Mouse (Mus musculus) stomach, postnatal 0 days (tissue): ENCODE data around the gene C130074G19Rik.

ENCODE experiments used
- CTCF ChIP-seq: IDR thresholded peaks from 2 replicates; pipeline ENCODE4 v1.5.1; 2016; ENCODE audit warnings: antibody characterized with exemption, low read depth, mild to moderate bottlenecking, moderate library complexity
- EP300 ChIP-seq: optimal IDR thresholded peaks from 2 replicates; pipeline ENCODE3; 2016; ENCODE audit warnings: antibody characterized with exemption

DNA sequence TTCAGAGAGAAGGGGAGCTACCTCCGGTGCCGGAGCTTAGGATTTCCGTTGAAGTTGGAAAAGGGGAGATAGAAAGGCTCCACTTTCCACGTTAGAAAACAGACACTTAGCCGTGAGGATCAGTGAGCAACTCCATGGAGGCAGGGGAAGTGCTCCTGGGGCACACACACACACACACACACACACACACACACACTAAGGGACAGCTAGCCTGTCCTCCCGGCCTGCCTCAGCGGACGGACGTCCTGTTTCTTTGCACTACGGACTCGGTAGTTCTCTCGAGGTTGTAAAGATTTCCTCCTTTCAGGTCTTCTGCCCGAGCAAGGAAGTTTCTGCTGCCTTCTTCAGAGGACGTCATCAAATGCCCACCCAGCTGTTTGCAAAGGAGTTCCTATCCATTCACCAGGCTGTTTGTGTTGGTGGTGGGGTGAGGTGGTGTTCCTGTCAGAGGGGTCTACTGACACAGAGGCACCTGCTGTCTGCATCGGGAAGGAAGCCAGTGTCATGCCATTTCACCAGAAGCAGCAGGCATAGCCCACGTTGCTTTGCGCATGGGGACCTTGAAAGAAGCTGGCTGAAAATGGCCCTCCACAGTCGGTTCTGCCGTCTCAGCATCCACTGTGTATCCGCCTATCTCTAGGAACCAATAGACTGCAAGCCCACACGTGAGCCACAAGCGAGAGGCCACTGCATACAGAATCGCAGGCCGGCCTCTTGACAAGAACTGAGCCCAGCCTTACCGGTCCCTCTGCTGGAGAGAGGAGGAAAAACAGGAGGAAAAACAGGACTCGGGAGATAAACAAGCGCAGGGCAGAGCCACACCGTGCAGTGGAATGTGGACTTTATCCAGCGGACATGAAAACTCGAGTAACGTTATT is 31.0 kb downstream of the C130074G19Rik start:
- peak; percentile 90 for TF ChIP-seq CTCF
- TF ChIP-seq EP300: no peak
